Mouse (Mus musculus): ENCODE measurements at regions not wholly inside any gene's neighbourhood (a gene's known extent, or its start where the extent isn't known, plus 50 kb on each side); places are given as distances from the start of the nearest gene placed in this dataset.

DNA sequence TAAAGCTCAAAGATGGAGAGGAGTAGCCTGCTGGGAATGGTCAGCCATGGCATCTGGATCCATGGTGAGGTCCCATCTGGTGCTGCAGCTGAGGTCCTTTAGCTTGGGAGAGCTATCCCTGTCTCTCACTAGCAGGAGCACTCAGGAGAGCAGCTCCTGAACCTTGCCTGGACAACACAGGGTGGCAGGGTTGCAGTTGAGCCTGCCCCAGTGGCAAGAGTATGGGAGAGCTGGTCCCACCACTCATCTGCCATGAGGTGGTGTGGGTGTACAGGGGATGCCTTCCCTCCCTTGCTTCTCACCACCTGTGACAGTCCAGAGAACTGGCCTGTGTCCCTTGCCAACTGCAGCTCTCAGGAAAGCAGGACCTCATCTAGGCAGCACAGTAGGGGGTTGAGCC, 51.5 kb upstream of the Cacna2d1 start:
- TF ChIP-seq NELFE (IDR thresholded peaks at IDR 0.05; ENCODE audit: low read depth, low read length) (no peak), POLR2A (IDR thresholded peaks at IDR 0.05; ENCODE audit: control insufficient read depth in 1 of 2, insufficient read depth in 1 of 2, low read depth in 1 of 2, low read length in 2 of 2, poor library complexity in 1 of 2) (no peak), MYC (IDR thresholded peaks at IDR 0.05; ENCODE audit: low read depth, low read length) (no peak), MAX (IDR thresholded peaks at IDR 0.05; ENCODE audit: low read length) (no peak)

Measured in MEL (cell line).